Mouse (Mus musculus) spleen, adult 18-20 months (tissue): Measurements from ENCODE around the gene Abcc8.
A peak's percentile ranks its signal among the peaks of the same experiment; 100 is the strongest.

Experiments used
- DNase-seq, 2 experiments: peaks; one replicate each; pipeline ENCODE4 v3.0.0; 2022; ENCODE audit warnings: mixed read lengths in 2 of 2

The Abcc8 gene

GRCm38 (mm10) chr7:46105484-46105883, 74.3 kb downstream of the Abcc8 start:
- DNase-seq, result no peak

DNA sequence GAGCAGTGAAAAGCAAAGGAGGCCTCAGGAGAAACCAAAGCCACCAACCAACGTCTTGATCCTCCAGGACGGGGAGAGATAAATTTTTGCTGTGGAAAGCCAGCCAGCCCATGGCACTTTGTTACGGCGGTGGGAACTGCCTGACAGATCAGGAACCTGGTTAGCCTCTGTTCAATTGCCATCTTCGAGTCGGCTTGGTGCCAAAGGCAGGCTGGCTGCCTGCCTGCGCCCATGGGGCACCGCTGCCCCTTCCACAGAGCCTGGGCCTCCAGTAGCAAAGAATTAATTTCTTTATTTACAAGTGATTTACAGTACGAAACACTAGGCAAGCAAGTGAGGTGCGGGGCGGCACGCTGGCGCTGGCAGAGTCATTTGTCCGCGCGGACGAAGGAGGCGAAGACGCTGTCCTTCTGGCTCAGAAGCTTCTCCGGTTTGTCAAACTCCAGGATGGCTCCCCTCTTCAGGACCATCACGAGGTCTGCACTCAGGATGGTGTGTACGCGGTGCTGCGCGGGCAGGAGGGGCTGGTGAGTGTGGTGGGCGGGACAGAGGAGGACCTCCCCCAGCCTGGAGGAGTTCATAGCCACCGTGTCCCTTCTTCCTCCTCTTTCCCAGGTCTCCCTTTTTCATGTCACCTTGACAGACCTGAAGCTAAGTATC, 75.4 kb downstream of the Abcc8 start:
- DNase-seq, result no peak

DNA sequence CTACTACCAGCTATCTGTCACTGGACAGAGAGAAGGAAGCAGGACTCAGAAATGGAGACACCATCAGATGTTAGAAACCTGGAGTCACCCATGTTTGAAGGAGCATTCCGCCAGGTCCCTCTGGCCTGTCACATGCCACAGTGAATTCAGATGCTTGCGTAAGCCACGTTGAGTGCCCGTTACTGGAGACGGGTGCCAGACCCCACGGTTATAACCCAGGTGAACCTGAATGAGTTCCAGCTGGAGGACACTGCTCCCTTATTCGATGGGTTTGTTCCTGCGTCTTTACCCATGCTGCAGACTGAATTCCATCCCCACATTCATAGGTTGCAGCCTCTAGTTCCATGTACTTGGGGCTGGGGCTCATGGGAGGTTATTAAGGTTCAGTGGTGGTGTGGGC, 76.1 kb downstream of the Abcc8 start:
- DNase-seq, result no peak

DNA sequence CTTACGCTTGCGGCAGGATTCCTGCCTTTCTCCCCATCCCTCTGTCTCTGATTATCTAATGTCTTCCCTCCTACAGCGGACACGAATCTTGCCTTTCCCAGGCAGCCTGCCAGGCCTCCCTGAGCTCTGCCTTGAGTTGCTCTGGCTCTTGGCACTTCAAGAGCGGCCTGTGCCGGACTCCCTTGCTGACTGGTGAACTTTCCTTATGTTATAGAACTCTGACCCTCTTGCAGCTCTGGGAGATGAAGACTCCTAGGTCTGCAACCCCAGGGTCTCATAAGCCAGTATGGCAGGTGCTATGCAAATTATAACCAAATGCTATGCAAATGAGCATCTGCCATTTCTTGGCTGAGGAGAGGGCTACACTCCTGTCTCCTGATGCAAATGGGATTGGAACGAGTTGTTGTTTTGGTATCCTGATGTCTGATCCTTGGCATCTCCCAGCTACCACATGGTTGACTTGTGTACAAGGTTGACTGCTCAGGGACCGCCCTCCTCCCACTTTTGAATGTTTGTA, 76.7 kb downstream of the Abcc8 start:
- no peak for DNase-seq

- peak; percentile 40 to 66 for DNase-seq
Measured at GRCm38 (mm10) chr7:46100563-46100962, 79.3 kb downstream of the Abcc8 start, which contains the start of gene Kcnj11. Kcnj11 (minus strand) TSS chr7:46100764.

GRCm38 (mm10) chr7:46099682-46100081, 80.2 kb downstream of the Abcc8 start:
- DNase-seq, result no peak

- no peak for DNase-seq
Measured at GRCm38 (mm10) chr7:46098919-46099286, 80.9 kb downstream of the Abcc8 start.

- no peak for DNase-seq
Measured at GRCm38 (mm10) chr7:46098221-46098918, 81.5 kb downstream of the Abcc8 start.

- DNase-seq, result no peak
Measured at GRCm38 (mm10) chr7:46097319-46097783, 82.5 kb downstream of the Abcc8 start.

- peak in 1 of 2 experiments; percentile 52 for DNase-seq
Measured at GRCm38 (mm10) chr7:46096136-46096535, 83.7 kb downstream of the Abcc8 start.

GRCm38 (mm10) chr7:46092803-46093202, 87.0 kb downstream of the Abcc8 start:
- no peak for DNase-seq

- no peak for DNase-seq
Measured at GRCm38 (mm10) chr7:46088241-46088640, 91.6 kb downstream of the Abcc8 start.

- DNase-seq, result no peak
Measured at GRCm38 (mm10) chr7:46086378-46086777, 93.5 kb downstream of the Abcc8 start.

DNA sequence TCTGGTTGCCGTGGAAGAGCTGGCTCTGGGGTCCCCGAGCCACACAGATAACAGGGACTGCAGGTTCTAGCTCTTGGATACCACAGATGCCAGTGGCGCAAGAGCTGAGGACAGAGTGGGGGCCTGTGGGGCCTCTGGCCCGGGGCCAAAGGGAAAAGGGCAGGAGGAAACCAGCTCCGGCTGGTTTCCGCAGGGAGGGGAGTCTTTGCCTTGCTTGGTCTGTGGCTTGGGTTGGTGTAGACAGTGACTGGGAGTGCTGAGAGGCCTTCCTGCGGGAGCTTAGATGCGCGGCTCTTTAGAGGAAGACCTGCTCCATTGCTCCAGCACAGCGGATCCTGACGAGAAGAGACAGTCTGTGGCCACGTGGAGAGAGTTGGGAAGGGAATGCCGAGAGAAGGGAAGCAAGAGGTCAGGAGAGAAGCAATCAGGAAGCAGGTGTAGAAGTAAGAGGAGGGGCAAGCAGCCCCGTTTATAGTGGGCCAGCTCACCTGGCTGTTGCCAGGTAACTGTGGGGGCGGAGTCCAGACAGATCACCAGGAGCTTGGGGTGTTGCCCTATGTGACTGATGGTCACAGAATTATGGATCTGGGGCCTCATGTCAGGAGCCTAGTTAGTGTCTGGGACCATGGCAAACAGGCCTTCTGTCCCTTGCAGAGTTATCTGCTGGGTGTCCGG, 94.9 kb downstream of the Abcc8 start:
- no peak for DNase-seq

- no peak for DNase-seq
Measured at GRCm38 (mm10) chr7:46084024-46084423, 95.8 kb downstream of the Abcc8 start.

DNA sequence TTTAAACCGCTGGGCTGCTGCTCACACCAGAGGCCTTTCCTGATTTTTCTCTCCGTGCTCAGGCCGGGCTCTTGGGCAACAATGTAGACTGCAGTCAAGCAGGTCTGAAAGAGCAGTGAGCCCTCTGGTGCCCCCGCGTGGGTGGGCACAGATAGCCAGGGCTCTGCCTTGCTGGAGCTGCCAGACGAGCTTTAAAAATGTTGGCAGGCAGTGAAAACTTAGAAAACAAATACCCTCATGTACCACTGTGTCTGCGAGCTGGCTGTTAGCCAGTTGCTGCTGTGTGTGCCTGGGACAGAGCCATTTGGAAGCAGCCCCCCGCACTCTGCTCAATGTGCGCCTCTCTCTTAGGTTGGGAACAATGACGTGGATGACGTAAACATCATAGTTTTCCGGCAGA, 102.2 kb downstream of the Abcc8 start:
- DNase-seq, result no peak

DNA sequence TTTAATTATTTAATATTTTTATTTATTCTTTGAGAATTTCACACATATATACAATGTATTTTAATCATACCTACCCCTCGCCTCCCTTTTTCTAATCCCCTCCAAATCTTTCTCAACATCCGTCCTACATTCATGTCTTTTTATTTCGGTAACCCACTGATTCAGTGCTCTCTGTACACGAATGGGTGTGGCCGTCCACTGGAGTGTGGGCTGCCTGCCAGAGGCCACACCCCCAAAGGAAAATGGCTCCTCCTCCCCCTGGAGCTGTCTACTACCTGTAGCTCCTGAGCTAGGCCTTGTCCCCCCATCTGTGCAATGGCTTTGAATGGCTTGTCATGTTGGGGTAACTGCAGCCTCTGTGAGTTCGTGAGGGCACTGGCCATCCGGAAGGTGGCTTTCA, 103.0 kb downstream of the Abcc8 start:
- DNase-seq, result no peak

DNA sequence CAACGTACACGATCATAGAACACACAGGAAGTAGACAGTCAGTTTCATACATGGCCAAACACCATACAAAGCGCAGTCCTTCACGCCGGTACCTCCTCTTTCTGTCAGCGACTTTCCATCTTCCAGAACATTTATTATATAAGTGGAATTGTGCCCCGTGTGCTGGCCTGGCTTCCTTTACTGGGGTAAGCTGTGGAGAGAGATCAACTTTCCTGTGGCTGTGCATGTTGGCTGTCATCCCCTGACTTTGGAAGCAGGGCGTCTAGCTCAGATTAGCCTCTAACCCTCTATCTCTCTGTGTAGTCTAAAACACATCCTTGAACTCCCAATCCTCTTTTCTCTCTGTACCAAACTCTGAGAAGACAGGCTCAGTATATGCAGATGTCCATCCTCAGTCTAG, 111.0 kb downstream of the Abcc8 start:
- DNase-seq, result no peak

- no peak for DNase-seq
Measured at GRCm38 (mm10) chr7:46063296-46063695, 116.5 kb downstream of the Abcc8 start.

DNA sequence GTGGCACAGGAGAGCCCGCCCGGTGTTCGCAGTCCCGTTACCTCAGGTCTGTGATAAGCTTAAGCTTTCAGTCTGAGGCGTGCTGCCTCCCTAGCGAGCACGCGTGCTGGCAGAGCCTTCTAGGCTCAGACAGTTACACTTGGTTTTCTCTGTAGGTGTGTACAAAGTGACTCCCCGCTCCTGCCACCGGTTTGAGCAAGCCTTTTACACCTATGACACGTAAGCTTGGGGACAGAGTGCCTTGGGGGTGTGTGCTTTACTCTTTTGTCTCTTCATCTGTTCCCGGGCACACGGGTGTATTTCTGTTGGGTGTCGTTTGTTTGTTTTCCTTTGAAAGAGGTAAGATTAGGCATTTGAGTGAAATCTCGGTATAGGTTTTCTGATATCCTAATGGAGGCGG, 118.2 kb downstream of the Abcc8 start:
- DNase-seq, result no peak

DNA sequence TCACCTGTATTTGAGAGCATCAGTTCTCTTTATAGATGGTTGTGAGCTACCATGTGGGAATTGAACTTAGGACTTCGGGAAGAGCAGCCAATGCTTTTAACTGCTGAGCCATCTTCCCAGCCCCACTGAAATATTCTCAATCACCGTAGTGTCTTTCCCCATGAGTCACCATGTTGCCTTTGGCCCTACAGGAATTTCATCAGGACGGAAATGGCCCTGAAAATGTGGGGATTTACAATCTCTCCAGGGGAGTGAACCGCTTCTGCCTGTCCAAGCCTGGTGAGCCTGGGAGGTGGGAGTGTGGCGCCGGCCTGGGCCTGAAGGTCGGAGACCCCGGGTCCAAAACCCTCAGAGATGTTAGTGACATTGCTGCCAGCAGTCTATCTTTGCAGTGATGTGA, 119.1 kb downstream of the Abcc8 start:
- no peak for DNase-seq

- peak; percentile 33 to 49 for DNase-seq
Measured at GRCm38 (mm10) chr7:46058882-46059281, 121.0 kb downstream of the Abcc8 start.
